Mouse (Mus musculus): Measurements from ENCODE around the gene Dnajc8. TPM values are rescaled to one million over a fixed set of nuclear protein-coding genes. Genes with fewer than 3 reads are reported as not detected.
A peak's percentile ranks its signal among the peaks of the same experiment; 100 is the strongest.

Gene Dnajc8
- total and polyA plus RNA-seq, 3 experiments = 110 to 246 TPM; not detected in 1

DNA sequence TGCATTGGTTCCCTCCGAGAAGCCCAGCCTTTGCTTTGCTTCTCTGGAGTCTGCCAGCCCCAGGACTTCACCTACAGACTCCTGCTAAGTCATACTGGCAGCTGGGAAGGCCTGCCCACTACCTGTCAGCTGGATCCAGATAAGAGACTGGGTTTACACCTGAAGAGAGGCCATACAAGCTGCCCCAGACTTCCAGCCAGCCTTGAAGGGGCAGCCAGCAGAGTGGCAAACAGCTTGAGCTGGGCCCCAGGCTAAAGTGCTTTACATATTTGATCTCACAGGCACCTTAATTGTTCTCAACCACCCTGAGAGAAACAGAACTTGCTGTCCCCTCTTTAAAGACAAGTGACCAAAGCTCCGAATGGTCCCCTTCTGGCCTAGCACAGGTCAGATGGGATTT lies 28.1 kb upstream of the Dnajc8 start:
- Histone ChIP-seq H3K4me3 (ENCODE audit: control insufficient read depth in 1 of 2, insufficient read depth in 1 of 2, low read depth in 2 of 2, low read length in 2 of 2) (peak overlapping the region; percentile 97 to 99; a peak in 3 of 4 replicates), H3K4me1 (ENCODE audit: control insufficient read depth in 1 of 2, insufficient read depth in 2 of 2, low read length in 2 of 2) (peaks cover 36 to 50% of the 10 kb centered on the region in 2 experiments), H3K27me3 (ENCODE audit: control insufficient read depth in 1 of 2, insufficient read depth in 2 of 2, low read length in 2 of 2) (no peaks in the 10 kb centered on the region), H3K79me2 (ENCODE audit: control insufficient read depth, insufficient read depth, low read length, poor library complexity) (peaks cover 68% of the 10 kb centered on the region), H3K36me3 (ENCODE audit: control insufficient read depth in 1 of 2, insufficient read depth in 2 of 2, low read length in 2 of 2) (peaks cover 2 to 52% of the 10 kb centered on the region in 2 experiments; a peak in 3 of 4 replicates), H3K9ac (ENCODE audit: control insufficient read depth, low read depth, low read length, poor library complexity, severe bottlenecking) (peak overlapping the region; percentile 95), H3K27ac (ENCODE audit: control insufficient read depth, low read depth, low read length) (peak overlapping the region; percentile 1; the same call in 1 of the 2 replicates), H3K9me3 (replicated peaks; ENCODE audit: insufficient read depth, low read length) (no peaks in the 10 kb centered on the region)
- no peak for DNase-seq (ENCODE audit: low read depth, low spot score)
- no peak for TF ChIP-seq MXI1 (IDR thresholded peaks at IDR 0.05; ENCODE audit: low read depth, low read length)
- TF ChIP-seq E2F4 (IDR thresholded peaks at IDR 0.05; ENCODE audit: borderline replicate concordance, low read depth, low read length) = no peak

DNA sequence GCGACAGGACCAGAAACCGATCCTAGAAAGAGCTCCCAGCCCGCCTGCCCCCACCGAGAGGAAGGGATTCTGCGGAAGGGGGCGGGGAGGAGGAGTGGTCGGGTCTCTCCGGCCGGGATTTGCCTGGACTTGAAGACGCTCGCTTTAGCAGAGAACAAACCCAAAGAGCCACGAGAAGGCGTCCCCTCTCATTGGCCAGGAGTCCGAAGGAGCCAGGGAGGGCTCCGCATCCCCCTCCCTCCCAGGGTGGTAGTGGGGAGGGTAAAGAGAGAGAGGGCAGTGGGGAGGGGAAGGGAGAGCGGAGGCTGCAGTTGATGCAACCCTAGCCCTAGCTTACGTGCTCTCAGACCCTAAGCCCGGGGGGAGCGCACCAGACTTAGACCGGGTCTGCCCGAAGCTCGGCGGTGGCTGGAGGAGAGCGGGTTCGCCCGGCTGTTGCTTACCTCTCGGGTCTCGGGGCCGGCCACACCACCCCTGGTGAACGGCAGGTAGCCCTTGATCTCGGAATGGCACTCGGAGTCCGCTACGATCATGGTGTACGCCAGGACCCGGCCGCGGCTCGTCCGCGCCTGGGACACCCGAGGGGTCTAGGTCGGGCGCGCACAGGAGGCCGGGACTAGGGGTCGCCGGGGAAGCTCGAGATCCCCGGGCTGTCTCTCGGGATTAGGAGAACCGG lies 25.6 kb upstream of the Dnajc8 start:
- DNase-seq (ENCODE audit: low read depth, low spot score) = peak; percentile 69
- no peaks in the 10 kb centered on the region for H3K27me3 ChIP-seq (ENCODE audit: control insufficient read depth in 1 of 2, insufficient read depth in 2 of 2, low read length in 2 of 2)
- TF ChIP-seq TCF12 (IDR thresholded peaks at IDR 0.05; ENCODE audit: low read depth, low read length) (no peak), MAZ (IDR thresholded peaks at IDR 0.05; ENCODE audit: low read depth, low read length) (peak; percentile 28; the same call in 1 of the 2 replicates), SIN3A (IDR thresholded peaks at IDR 0.05; ENCODE audit: low read length) (peak; percentile 50)
- peak overlapping the region; percentile 50 for H3K27ac ChIP-seq (ENCODE audit: control insufficient read depth, low read depth, low read length)
- peak overlapping the region; percentile 97 to 99 for H3K4me3 ChIP-seq (ENCODE audit: control insufficient read depth in 1 of 2, insufficient read depth in 1 of 2, low read depth in 2 of 2, low read length in 2 of 2)
- H3K4me1 ChIP-seq (ENCODE audit: control insufficient read depth in 1 of 2, insufficient read depth in 2 of 2, low read length in 2 of 2) = peaks cover 39 to 51% of the 10 kb centered on the region in 2 experiments
- H3K9ac ChIP-seq (ENCODE audit: control insufficient read depth, low read depth, low read length, poor library complexity, severe bottlenecking) = peak overlapping the region; percentile 95
- no peaks in the 10 kb centered on the region for H3K9me3 ChIP-seq (replicated peaks; ENCODE audit: insufficient read depth, low read length)
- H3K79me2 ChIP-seq (ENCODE audit: control insufficient read depth, insufficient read depth, low read length, poor library complexity) = peaks cover 59% of the 10 kb centered on the region
- H3K36me3 ChIP-seq (ENCODE audit: control insufficient read depth in 1 of 2, insufficient read depth in 2 of 2, low read length in 2 of 2) = peaks cover 0 to 56% of the 10 kb centered on the region in 2 experiments; a peak in 3 of 4 replicates

DNA sequence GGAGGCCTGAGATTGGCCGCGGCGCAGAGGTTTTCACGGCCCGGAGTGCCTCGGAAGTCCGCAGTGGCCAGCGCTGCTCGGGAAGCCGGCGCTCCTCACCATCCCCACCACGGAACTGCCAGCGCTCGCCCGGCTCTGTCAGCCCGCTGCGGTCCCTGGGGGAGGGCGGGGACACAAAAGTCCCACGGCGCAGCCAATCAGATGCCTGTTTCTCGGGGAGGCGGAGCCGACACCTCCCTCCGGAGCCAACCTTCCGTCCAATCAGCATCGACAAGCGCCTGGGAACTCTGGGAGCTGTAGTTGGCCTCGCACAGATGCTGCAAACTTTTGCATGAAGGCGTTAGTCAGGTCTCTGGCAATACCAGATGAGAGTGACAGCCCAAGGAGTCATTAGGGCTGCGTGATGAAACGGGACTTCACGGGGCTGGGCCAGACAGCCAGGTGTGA lies 25.0 kb upstream of the Dnajc8 start, which contains the start of gene Sesn2:
Sesn2 (minus strand) TSS at position 150 of the 447 bp plus-strand sequence.
- DNase-seq (ENCODE audit: low read depth, low spot score) = peak; percentile 99
- peaks cover 32 to 45% of the 10 kb centered on the region in 2 experiments for H3K4me1 ChIP-seq (ENCODE audit: control insufficient read depth in 1 of 2, insufficient read depth in 2 of 2, low read length in 2 of 2)
- TF ChIP-seq POLR2A (IDR thresholded peaks at IDR 0.05; ENCODE audit: control insufficient read depth in 1 of 2, insufficient read depth in 1 of 2, low read depth in 1 of 2, low read length in 2 of 2, poor library complexity in 1 of 2) (peak; percentile 87 to 93), SMC3 (IDR thresholded peaks at IDR 0.05; ENCODE audit: low read depth, low read length) (no peak), HCFC1 (IDR thresholded peaks at IDR 0.05; ENCODE audit: low read depth, low read length) (peak; percentile 95), NRF1 (IDR thresholded peaks at IDR 0.05; ENCODE audit: insufficient read depth, low read depth, low read length, poor library complexity, severe bottlenecking) (peak; percentile 38; the same call in 1 of the 2 replicates), POLR2AphosphoS5 (IDR thresholded peaks at IDR 0.05; ENCODE audit: borderline replicate concordance, low read depth, low read length) (no peak), JUND (IDR thresholded peaks at IDR 0.05; ENCODE audit: low read depth, low read length) (no peak), E2F4 (IDR thresholded peaks at IDR 0.05; ENCODE audit: borderline replicate concordance, low read depth, low read length) (no peak), MYC (IDR thresholded peaks at IDR 0.05; ENCODE audit: low read depth, low read length) (0 out of 2 replicates have a peak, but pooled peaks have one; percentile 0), MAZ (IDR thresholded peaks at IDR 0.05; ENCODE audit: low read depth, low read length) (peak; percentile 74), MAFK (IDR thresholded peaks at IDR 0.05; ENCODE audit: borderline replicate concordance, low read depth, low read length) (no peak), POLR2AphosphoS2 (IDR thresholded peaks at IDR 0.05; ENCODE audit: low read length) (peak; percentile 98), MEF2A (IDR thresholded peaks at IDR 0.05; ENCODE audit: extremely low read depth, insufficient replicate concordance, low read depth, low read length, poor library complexity, severe bottlenecking) (no peak), ZKSCAN1 (IDR thresholded peaks at IDR 0.05; ENCODE audit: low read depth, low read length) (no peak), TAL1 (IDR thresholded peaks at IDR 0.05; ENCODE audit: low read length) (no peak), RAD21 (IDR thresholded peaks at IDR 0.05; ENCODE audit: low read depth, low read length) (no peak), ELF1 (IDR thresholded peaks at IDR 0.05; ENCODE audit: low read depth, low read length) (peak; percentile 65), BHLHE40 (IDR thresholded peaks at IDR 0.05; ENCODE audit: borderline replicate concordance, low read depth, low read length) (no peak), GATA1 (IDR thresholded peaks at IDR 0.05; ENCODE audit: low read depth, low read length) (0 out of 2 replicates have a peak, but pooled peaks have one; percentile 11), TCF12 (IDR thresholded peaks at IDR 0.05; ENCODE audit: low read depth, low read length) (peak; percentile 80), ZMIZ1 (IDR thresholded peaks at IDR 0.05; ENCODE audit: low read depth, low read length) (peak; percentile 97), RCOR1 (IDR thresholded peaks at IDR 0.05; ENCODE audit: low read depth, low read length) (0 out of 2 replicates have a peak, but pooled peaks have one; percentile 50)

More for the DNA sequence above, 25.0 kb upstream of the Dnajc8 start, which contains the start of gene Sesn2:
- peak within 1 kb of the TSS; percentile 92 for H3K27ac ChIP-seq (ENCODE audit: control insufficient read depth, low read depth, low read length)
- H3K79me2 ChIP-seq (ENCODE audit: control insufficient read depth, insufficient read depth, low read length, poor library complexity) = peaks cover 55% of the 10 kb centered on the region
- H3K27me3 ChIP-seq (ENCODE audit: control insufficient read depth in 1 of 2, insufficient read depth in 2 of 2, low read length in 2 of 2) = no peaks in the 10 kb centered on the region
- H3K9ac ChIP-seq (ENCODE audit: control insufficient read depth, low read depth, low read length, poor library complexity, severe bottlenecking) = peak within 1 kb of the TSS; percentile 95
- H3K4me3 ChIP-seq (ENCODE audit: control insufficient read depth in 1 of 2, insufficient read depth in 1 of 2, low read depth in 2 of 2, low read length in 2 of 2) = peak within 1 kb of the TSS; percentile 97 to 99
- no peaks in the 10 kb centered on the region for H3K9me3 ChIP-seq (replicated peaks; ENCODE audit: insufficient read depth, low read length)
- peaks cover 0 to 53% of the 10 kb centered on the region in 2 experiments; a peak in 3 of 4 replicates for H3K36me3 ChIP-seq (ENCODE audit: control insufficient read depth in 1 of 2, insufficient read depth in 2 of 2, low read length in 2 of 2)
